Mouse (Mus musculus): ENCODE data around the gene Il6. TPM values are rescaled to one million over a fixed set of nuclear protein-coding genes. Genes with fewer than 3 reads are reported as not detected.
"Not testable (repeated sequence)": the region's sequence is repeated elsewhere in the genome, so short reads cannot be mapped to it uniquely, and the experiment has no call there.

The Il6 gene
- polyA plus RNA-seq, 1 experiment from 2014 or later: not detected

DNA sequence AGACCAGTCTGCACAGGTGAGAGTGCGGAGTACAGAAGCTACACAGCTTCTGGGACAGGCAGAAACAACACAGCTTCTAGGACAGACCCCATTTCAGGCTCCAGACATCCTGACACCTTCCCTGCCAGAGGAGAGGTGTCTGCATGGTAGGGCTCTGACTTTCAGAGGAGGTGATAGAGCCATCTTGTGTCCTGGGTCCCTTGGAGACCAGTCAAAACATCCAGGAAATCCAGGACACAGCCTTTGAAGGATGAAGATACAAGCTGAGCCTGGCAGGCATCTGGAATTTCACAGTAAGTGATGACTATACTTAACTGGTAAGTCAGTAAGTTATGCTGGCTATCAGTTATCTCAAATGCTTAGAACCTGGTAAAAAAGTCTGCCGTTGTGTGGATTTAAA is 24.2 kb downstream of the Il6 start:
- WGBS: 89% methylated on average over 2 of the region's 2 CpGs
- H3K36me3 ChIP-seq; H3K9me3 ChIP-seq; H3K4me1 ChIP-seq; H3K4me3 ChIP-seq; H3K27me3 ChIP-seq; H3K4me2 ChIP-seq (replicated peaks); H3K9ac ChIP-seq; H3K27ac ChIP-seq; ATAC-seq (ENCODE audit: insufficient number of reproducible peaks, insufficient read depth, low FRiP score, low TSS enrichment): not testable (repeated sequence)

DNA sequence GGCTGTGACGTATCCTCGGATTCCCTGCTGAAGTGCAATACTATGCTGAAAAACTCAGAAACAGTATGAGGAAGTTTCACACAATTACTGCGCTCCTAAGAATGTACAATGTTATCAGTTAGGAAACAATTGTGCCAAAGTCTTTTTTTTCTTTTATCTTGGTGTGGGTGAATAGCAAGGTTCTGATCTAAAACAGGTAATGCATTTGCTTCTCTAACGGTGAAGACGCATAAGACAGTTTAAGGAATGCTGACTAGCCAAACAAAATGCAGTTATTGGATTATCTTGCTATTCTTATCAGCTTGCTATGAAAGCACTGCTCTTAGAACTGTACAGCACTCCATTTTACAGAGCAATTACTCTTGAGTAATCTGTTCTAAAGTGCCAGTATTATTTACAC is 26.4 kb downstream of the Il6 start:
- H3K4me2 ChIP-seq (replicated peaks); ATAC-seq (ENCODE audit: insufficient number of reproducible peaks, insufficient read depth, low FRiP score, low TSS enrichment); H3K27ac ChIP-seq; H3K9ac ChIP-seq; H3K4me3 ChIP-seq; H3K9me3 ChIP-seq; H3K4me1 ChIP-seq; H3K27me3 ChIP-seq; H3K36me3 ChIP-seq: not testable (repeated sequence)
- 91% methylated on average over 5 of the region's 5 CpGs for WGBS

DNA sequence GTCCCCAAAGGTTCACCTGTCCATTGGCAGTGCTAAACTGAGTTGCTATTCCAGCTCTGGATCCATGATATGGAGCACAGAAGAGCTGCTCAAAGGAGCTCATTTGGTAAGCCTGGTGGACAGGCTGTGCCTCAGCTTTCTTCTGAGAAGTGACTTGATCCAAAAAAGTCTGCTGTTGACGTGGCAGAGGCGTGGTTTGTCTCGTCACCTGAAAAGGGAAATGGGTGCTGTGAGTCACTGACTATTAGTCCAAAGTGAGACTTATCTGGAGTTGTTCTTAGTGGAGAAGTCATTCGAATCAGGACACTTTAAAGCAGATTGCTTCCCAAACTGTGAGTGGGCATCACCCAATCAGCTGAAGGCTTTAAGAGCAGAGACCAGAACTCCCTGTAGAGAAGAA is 26.9 kb downstream of the Il6 start:
- H3K36me3 ChIP-seq; H3K4me2 ChIP-seq (replicated peaks); H3K27ac ChIP-seq; H3K27me3 ChIP-seq; H3K4me1 ChIP-seq; H3K4me3 ChIP-seq; H3K9me3 ChIP-seq; H3K9ac ChIP-seq; ATAC-seq (ENCODE audit: insufficient number of reproducible peaks, insufficient read depth, low FRiP score, low TSS enrichment): not testable (repeated sequence)
- WGBS: 87% methylated on average over 4 of the region's 4 CpGs

DNA sequence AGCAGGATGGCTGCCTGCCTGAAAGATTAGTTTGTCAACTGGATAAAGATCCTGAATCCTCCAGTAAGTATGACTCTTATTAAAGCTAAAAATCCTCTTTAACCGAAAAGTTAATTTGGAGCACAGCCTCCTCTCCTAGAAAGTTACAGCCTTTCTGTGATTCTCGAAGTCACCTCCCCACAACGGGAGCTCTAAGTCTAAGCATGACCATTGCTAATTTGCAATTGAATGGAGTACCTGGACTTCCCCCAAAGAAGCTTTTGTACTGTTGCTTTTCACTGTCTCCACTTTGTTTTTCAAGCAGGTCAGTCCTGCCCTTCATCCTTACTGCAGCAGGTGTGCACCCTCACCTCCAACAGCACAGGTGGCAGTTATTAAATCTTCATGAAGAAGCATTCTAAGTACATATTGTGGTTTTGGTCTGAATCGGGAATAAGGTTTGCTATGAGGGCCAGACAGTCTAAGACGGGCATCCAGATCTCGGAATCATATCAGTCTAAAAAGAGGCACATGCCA is 45.4 kb downstream of the Il6 start:
- H3K27me3 ChIP-seq: no peaks in the 10 kb centered on the region
- ATAC-seq (ENCODE audit: insufficient number of reproducible peaks, insufficient read depth, low FRiP score, low TSS enrichment): no peak
- no peak overlapping the region for H3K27ac ChIP-seq
- H3K9me3 ChIP-seq: no peaks in the 10 kb centered on the region
- WGBS: 74% methylated on average over 6 of the region's 6 CpGs
- H3K9ac ChIP-seq: no peak overlapping the region
- peaks cover 30% of the 10 kb centered on the region for H3K36me3 ChIP-seq
- H3K4me2 ChIP-seq (replicated peaks): no peak overlapping the region
- H3K4me1 ChIP-seq: no peaks in the 10 kb centered on the region
- no peak overlapping the region for H3K4me3 ChIP-seq

DNA sequence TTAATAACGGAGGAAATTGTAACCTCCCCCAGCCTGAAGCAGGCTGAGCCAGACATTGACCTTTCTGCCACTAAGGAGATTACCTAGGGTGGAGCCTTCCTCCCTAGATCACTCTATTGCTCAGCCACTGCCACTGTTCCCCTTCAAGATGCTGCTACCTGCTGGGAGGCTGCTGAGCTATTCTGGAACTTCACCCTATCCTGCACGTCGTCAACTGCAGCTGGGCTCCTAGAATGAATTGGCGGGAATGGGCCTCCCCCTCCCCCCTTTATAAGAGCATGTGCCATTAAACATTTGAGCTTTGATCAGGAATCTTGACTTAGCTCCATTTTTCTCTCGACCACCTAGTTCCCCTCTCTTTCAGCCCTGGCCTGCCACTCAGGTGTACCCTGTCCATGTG is 46.7 kb downstream of the Il6 start:
- 73% methylated on average over 5 of the region's 5 CpGs for WGBS
- H3K9me3 ChIP-seq; H3K4me1 ChIP-seq; ATAC-seq (ENCODE audit: insufficient number of reproducible peaks, insufficient read depth, low FRiP score, low TSS enrichment); H3K4me3 ChIP-seq; H3K27ac ChIP-seq; H3K9ac ChIP-seq; H3K4me2 ChIP-seq (replicated peaks); H3K27me3 ChIP-seq: not testable (repeated sequence)
- peaks cover 40% of the 10 kb centered on the region for H3K36me3 ChIP-seq

DNA sequence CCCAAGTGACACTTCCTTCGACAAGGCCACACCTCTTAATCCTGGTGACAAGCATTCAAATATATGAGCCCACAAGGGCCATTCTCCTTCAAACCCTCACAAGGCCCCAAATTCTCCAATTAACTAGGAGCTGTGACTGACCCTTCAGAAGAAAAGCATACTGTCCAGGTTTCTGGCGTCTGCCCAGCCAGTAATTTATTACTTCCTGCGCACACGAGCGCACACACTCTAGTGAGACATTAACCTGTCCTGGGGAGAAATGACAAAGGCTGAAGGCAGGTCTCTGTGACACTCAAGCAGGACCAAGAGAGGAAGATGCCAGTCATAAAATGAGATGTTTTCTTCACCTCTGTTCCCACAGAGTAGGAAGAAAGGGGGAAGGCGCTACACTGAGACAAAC is 54.8 kb downstream of the Il6 start:
- WGBS: 74% methylated on average over 6 of the region's 6 CpGs

More for the DNA sequence above, 54.8 kb downstream of the Il6 start:
- H3K4me1 ChIP-seq: peaks cover 9% of the 10 kb centered on the region
- H3K36me3 ChIP-seq: peaks cover 48% of the 10 kb centered on the region
- H3K27ac ChIP-seq: no peak overlapping the region
- H3K9me3 ChIP-seq: no peaks in the 10 kb centered on the region
- H3K9ac ChIP-seq: no peak overlapping the region
- H3K27me3 ChIP-seq: no peaks in the 10 kb centered on the region
- H3K4me3 ChIP-seq: no peak overlapping the region
- no peak for ATAC-seq (ENCODE audit: insufficient number of reproducible peaks, insufficient read depth, low FRiP score, low TSS enrichment)
- H3K4me2 ChIP-seq (replicated peaks): no peak overlapping the region

Other genes starting within 250 kb of the Il6 start
- gene Tyms, start 60.5 kb downstream of the Il6 start, polyA plus RNA-seq (2016; fragmentation: Nextera tagmentation; extraction: Ambion mirVana): 279 and 288 TPM in 2 replicates
- gene Garem2, start 92.0 kb downstream of the Il6 start, polyA plus RNA-seq (2016; fragmentation: Nextera tagmentation; extraction: Ambion mirVana): 2.1 and 3.1 TPM in 2 replicates
- gene 3110082J24Rik, start 93.0 kb downstream of the Il6 start, polyA plus RNA-seq (2016; fragmentation: Nextera tagmentation; extraction: Ambion mirVana): 0.33 and 0.61 TPM in 2 replicates
- 128 and 135 TPM in 2 replicates for gene Hadha, start 142.0 kb downstream of the Il6 start, polyA plus RNA-seq (2016; fragmentation: Nextera tagmentation; extraction: Ambion mirVana)
- 121 and 124 TPM in 2 replicates for gene Hadhb, start 142.1 kb downstream of the Il6 start, polyA plus RNA-seq (2016; fragmentation: Nextera tagmentation; extraction: Ambion mirVana)
- gene Adgrf3, start 192.6 kb downstream of the Il6 start, polyA plus RNA-seq (2016; fragmentation: Nextera tagmentation; extraction: Ambion mirVana): 0.18 TPM in 1 of 2 replicates, not detected in the other
- gene Selenoi, start 219.5 kb downstream of the Il6 start, polyA plus RNA-seq (2016; fragmentation: Nextera tagmentation; extraction: Ambion mirVana): 19.1 and 19.6 TPM in 2 replicates